Mouse (Mus musculus): Measurements from ENCODE around the gene Aagab.

GRCm38 (mm10) chr9:63556316-63556715, 46.1 kb upstream of the Aagab start:
- TF ChIP-seq EP300 (IDR thresholded peaks at IDR 0.05; ENCODE audit: low read depth in 1 of 2, low read length in 2 of 2): no peak
- TF ChIP-seq POLR2A (IDR thresholded peaks at IDR 0.05; ENCODE audit: control insufficient read depth in 1 of 2, insufficient read depth in 1 of 2, low read depth in 1 of 2, low read length in 2 of 2, poor library complexity in 1 of 2): no peak
- TF ChIP-seq CTCF (IDR thresholded peaks at IDR 0.05 in 2 of 3, conservative IDR thresholded peaks at IDR 0.05 in 1 of 3; ENCODE audit: control insufficient read depth in 1 of 3, insufficient read depth in 1 of 3, low read depth in 2 of 3, low read length in 3 of 3, poor library complexity in 1 of 3, severe bottlenecking in 1 of 3): no peak
- no peak for TF ChIP-seq CHD2 (IDR thresholded peaks at IDR 0.05; ENCODE audit: low read length)
- TF ChIP-seq ZNF384 (IDR thresholded peaks at IDR 0.05; ENCODE audit: low read depth, low read length): no peak
- no peak for TF ChIP-seq ZMIZ1 (IDR thresholded peaks at IDR 0.05; ENCODE audit: low read depth, low read length)
- TF ChIP-seq E2F4 (IDR thresholded peaks at IDR 0.05; ENCODE audit: borderline replicate concordance, low read depth, low read length): no peak
